ENCODE assay signal across 8 mouse cellular contexts in genomic region chr11:61494129-61494997, GRCm38 (mm10). TPM values are rescaled to one million over a fixed set of nuclear protein-coding genes. Genes with fewer than 3 reads are reported as not detected.
DNase-seq lines count a peak whose midpoint lies in the region; ATAC-seq and TF ChIP-seq lines count a peak whose summit lies in the region.

Gene Mapk7 (minus strand): TSS chr11:61494406.

- peak within 1 kb of the TSS; percentile 79 for H3K9ac ChIP-seq in kidney, embryonic 15.5 days
- peak within 1 kb of the TSS; percentile 80 for H3K9ac ChIP-seq in liver, embryonic 11.5 days (ENCODE audit: low read depth, low read length)
- peak within 1 kb of the TSS; percentile 80 for H3K9ac ChIP-seq in stomach, embryonic 14.5 days (replicated peaks; ENCODE audit: low read depth, low read length)

- H3K4me1 ChIP-seq in heart, embryonic 10.5 days: peaks cover 34% of the 10 kb centered on the region
- H3K4me1 ChIP-seq in kidney, embryonic 15.5 days: peaks cover 30% of the 10 kb centered on the region
- peaks cover 8% of the 10 kb centered on the region for H3K4me1 ChIP-seq in liver, embryonic 11.5 days (replicated peaks; ENCODE audit: control insufficient read depth, insufficient read depth, low read length)
- H3K4me1 ChIP-seq in stomach, embryonic 14.5 days (ENCODE audit: control insufficient read depth, insufficient read depth, low read length): peaks cover 9% of the 10 kb centered on the region; the same call in 1 of the 2 replicates

- peaks cover 25% of the 10 kb centered on the region for H3K79me3 ChIP-seq in C2C12 (ENCODE audit: low read depth)

- under 1% methylated on average over 62 of the region's 62 CpGs for WGBS in heart, embryonic 10.5 days
- WGBS in kidney, embryonic 15.5 days: under 1% methylated on average over 62 of the region's 62 CpGs
- WGBS in liver, embryonic 11.5 days: under 1% methylated on average over 59 of the region's 62 CpGs
- WGBS in stomach, embryonic 14.5 days: 1% methylated on average over 56 of the region's 62 CpGs

- ATAC-seq in erythroblast, adult 5-6 weeks (replicated peaks; ENCODE audit: low FRiP score, poor library complexity, severe bottlenecking): peak; percentile 93
- ATAC-seq in kidney, embryonic 15.5 days (replicated peaks; ENCODE audit: low FRiP score): peak; percentile 96
- peak; percentile 92 for ATAC-seq in liver, embryonic 11.5 days (replicated peaks; ENCODE audit: low FRiP score)
- peak; percentile 94 for ATAC-seq in stomach, embryonic 14.5 days (ENCODE audit: insufficient number of reproducible peaks, insufficient read depth, low FRiP score, low read depth)

- H3ac ChIP-seq in C2C12 (ENCODE audit: control insufficient read depth, insufficient read length, low read depth): peak within 1 kb of the TSS; percentile 98

- peak; percentile 98 for DNase-seq in brain, adult 2 months (ENCODE audit: low read depth, low spot score)
- DNase-seq in heart, embryonic 10.5 days (ENCODE audit: low spot score): peak; percentile 99
- DNase-seq in liver, embryonic 11.5 days (ENCODE audit: low spot score): peak; percentile 100
- DNase-seq in naive thymus-derived CD4-positive, alpha-beta T cell, adult 2 months (ENCODE audit: low read depth): peak; percentile 99

- no peaks in the 10 kb centered on the region for H3K27me3 ChIP-seq in C2C12 (ENCODE audit: control insufficient read depth, insufficient read depth, insufficient read length)
- no peaks in the 10 kb centered on the region for H3K27me3 ChIP-seq in heart, embryonic 10.5 days (ENCODE audit: insufficient read depth, poor library complexity, severe bottlenecking)
- H3K27me3 ChIP-seq in kidney, embryonic 15.5 days: no peaks in the 10 kb centered on the region
- H3K27me3 ChIP-seq in liver, embryonic 11.5 days (replicated peaks; ENCODE audit: control insufficient read depth, insufficient read depth, low read length): no peaks in the 10 kb centered on the region
- H3K27me3 ChIP-seq in stomach, embryonic 14.5 days (ENCODE audit: control insufficient read depth, insufficient read depth, low read length): no peaks in the 10 kb centered on the region

- H3K4me2 ChIP-seq in kidney, embryonic 15.5 days: peak within 1 kb of the TSS; percentile 71
- H3K4me2 ChIP-seq in liver, embryonic 11.5 days: peak within 1 kb of the TSS; percentile 85
- peak within 1 kb of the TSS; percentile 92 for H3K4me2 ChIP-seq in stomach, embryonic 14.5 days (replicated peaks; ENCODE audit: low read depth, low read length)

- peaks cover 41% of the 10 kb centered on the region for H3K79me2 ChIP-seq in C2C12 (ENCODE audit: control insufficient read depth, insufficient read depth)

- no peak for TF ChIP-seq CTCF in C2C12 (IDR thresholded peaks at IDR 0.05; ENCODE audit: control insufficient read depth, insufficient read depth, insufficient read length)

- H3K9me3 ChIP-seq in heart, embryonic 10.5 days: no peaks in the 10 kb centered on the region
- no peaks in the 10 kb centered on the region for H3K9me3 ChIP-seq in kidney, embryonic 15.5 days (replicated peaks)
- no peaks in the 10 kb centered on the region for H3K9me3 ChIP-seq in liver, embryonic 11.5 days (ENCODE audit: control insufficient read depth, low read length)
- no peaks in the 10 kb centered on the region for H3K9me3 ChIP-seq in stomach, embryonic 14.5 days (ENCODE audit: control insufficient read depth, low read depth, low read length)

- peaks cover 34% of the 10 kb centered on the region for H3K36me3 ChIP-seq in C2C12 (ENCODE audit: control insufficient read depth, insufficient read depth)
- peaks cover 35% of the 10 kb centered on the region for H3K36me3 ChIP-seq in heart, embryonic 10.5 days
- H3K36me3 ChIP-seq in kidney, embryonic 15.5 days: peaks cover 36% of the 10 kb centered on the region
- H3K36me3 ChIP-seq in liver, embryonic 11.5 days (ENCODE audit: control insufficient read depth, insufficient read depth, low read length): peaks cover 21% of the 10 kb centered on the region; the same call in 1 of the 2 replicates
- peaks cover 27% of the 10 kb centered on the region for H3K36me3 ChIP-seq in stomach, embryonic 14.5 days (ENCODE audit: control insufficient read depth, insufficient read depth, low read length)

- H3K27ac ChIP-seq in heart, embryonic 10.5 days: peak within 1 kb of the TSS; percentile 93
- peak within 1 kb of the TSS; percentile 95 for H3K27ac ChIP-seq in kidney, embryonic 15.5 days
- peak within 1 kb of the TSS; percentile 53 for H3K27ac ChIP-seq in liver, embryonic 11.5 days (ENCODE audit: low read depth, low read length)
- H3K27ac ChIP-seq in stomach, embryonic 14.5 days (ENCODE audit: low read length): peak within 1 kb of the TSS; percentile 90

- H3K4me3 ChIP-seq in C2C12 (ENCODE audit: insufficient read depth, poor library complexity, severe bottlenecking): peak within 1 kb of the TSS; percentile 94
- peak within 1 kb of the TSS; percentile 83 for H3K4me3 ChIP-seq in heart, embryonic 10.5 days
- H3K4me3 ChIP-seq in kidney, embryonic 15.5 days (replicated peaks): peak within 1 kb of the TSS; percentile 74
- peak within 1 kb of the TSS; percentile 82 for H3K4me3 ChIP-seq in liver, embryonic 11.5 days (ENCODE audit: low read depth, low read length)
- H3K4me3 ChIP-seq in stomach, embryonic 14.5 days (ENCODE audit: low read depth, low read length): peak within 1 kb of the TSS; percentile 92

TF ChIP-seq in C2C12, 6 proteins besides CTCF, POLR2A, EP300 and RAD21:
- TF ChIP-seq MAX (IDR thresholded peaks at IDR 0.05): peak; percentile 72
- no peak for TF ChIP-seq USF1 (IDR thresholded peaks at IDR 0.05; ENCODE audit: low read depth)

RNA-seq across cellular contexts. Expression of gene Mapk7, which starts in this region (rescaled TPM):
- polyA plus RNA-seq in C2C12 (2012; fragmentation: generic; extraction: Trizol): 21.3 TPM
- 4.4 and 8.3 TPM in 2 replicates for total RNA-seq in erythroblast, adult 5-6 weeks (2015; ENCODE audit: low replicate concordance)
- 2.8 and 3.7 TPM in 2 replicates for total RNA-seq in erythroblast, adult 5-6 weeks (2017; ENCODE audit: low replicate concordance)
- 42.7 and 49.1 TPM in 2 replicates for polyA plus RNA-seq in heart, embryonic 10.5 days (2016; fragmentation: Nextera tagmentation; extraction: Ambion mirVana)
- 54.1 and 63.6 TPM in 2 replicates for polyA plus RNA-seq in kidney, embryonic 15.5 days (2015; fragmentation: Nextera tagmentation; extraction: Ambion mirVana)
- polyA plus RNA-seq in liver, embryonic 11.5 days (2014; fragmentation: Nextera tagmentation; extraction: Ambion mirVana): 25.1 and 27.6 TPM in 2 replicates
- 47.4 and 47.7 TPM in 2 replicates for polyA plus RNA-seq in stomach, embryonic 14.5 days (2014; fragmentation: Nextera tagmentation; extraction: Ambion mirVana)

Comparison
In these comparisons a context has a peak if more than half of its experiments do, and no peak if none do; other contexts are left out.
1. Peak in every context shown above with its lines: DNase-seq, ATAC-seq, H3K4me3 ChIP-seq and H3K27ac ChIP-seq.